ENCODE assay signal across 10 mouse cellular contexts in the genomic region with DNA sequence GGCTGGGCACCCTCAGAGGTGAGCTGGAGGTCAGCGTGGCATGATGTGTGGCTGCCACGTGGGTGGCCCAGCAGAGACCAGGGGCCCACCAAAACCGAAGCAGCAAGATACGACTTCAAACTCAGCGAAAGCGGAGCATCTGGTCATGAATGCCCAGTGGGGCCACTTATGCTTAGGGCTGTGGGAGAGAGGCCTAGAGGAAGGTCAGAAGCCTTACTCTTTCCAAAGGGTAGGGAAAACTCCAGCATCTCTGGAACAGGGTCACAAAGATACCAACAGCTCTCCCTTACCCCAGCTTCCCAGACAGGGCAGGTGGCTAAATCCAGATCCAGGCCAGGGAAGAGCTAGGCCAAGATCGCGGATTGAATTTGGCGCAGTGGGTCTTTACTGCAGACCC. TPM values are rescaled to one million over a fixed set of nuclear protein-coding genes. Genes with fewer than 3 reads are reported as not detected.
DNase-seq lines count a peak whose midpoint lies in the region; ATAC-seq lines count a peak whose summit lies in the region.
"Had no signal": no experiment of that assay in that cellular context is flagged by ENCODE, and none has a peak within 500 bp of the region (broad histone marks: within the 10 kb centered on the region; RNA-seq: fewer than 3 reads in every experiment).

No protein-coding gene starts in this region.

- no peak overlapping the region for H3K4me3 ChIP-seq in heart, embryonic 14.5 days (ENCODE audit: control insufficient read depth in 1 of 2, insufficient read depth in 1 of 2, low read depth in 1 of 2, low read length in 2 of 2)
- H3K4me3 ChIP-seq in embryonic facial prominence, embryonic 10.5 days: peak overlapping the region; percentile 86
- H3K4me3 ChIP-seq in forebrain, embryonic 16.5 days (replicated peaks; ENCODE audit: low read length): peak overlapping the region; percentile 78
- peak overlapping the region; percentile 74 for H3K4me3 ChIP-seq in midbrain, embryonic 12.5 days

- H3K9me3 ChIP-seq in heart, embryonic 14.5 days (ENCODE audit: control insufficient read depth, low read length): no peaks in the 10 kb centered on the region
- no peaks in the 10 kb centered on the region for H3K9me3 ChIP-seq in embryonic facial prominence, embryonic 10.5 days
- no peaks in the 10 kb centered on the region for H3K9me3 ChIP-seq in forebrain, embryonic 16.5 days (ENCODE audit: control insufficient read depth, low read length)
- H3K9me3 ChIP-seq in midbrain, embryonic 12.5 days: no peaks in the 10 kb centered on the region

- no peak for DNase-seq in heart, postnatal 14 days
- DNase-seq in embryonic facial prominence, embryonic 10.5 days (ENCODE audit: low spot score): no peak
- no peak for DNase-seq in right cerebral cortex, adult 2 months (ENCODE audit: low spot score in 2 of 2)
- no peak for DNase-seq in natural killer cell, adult 2 months (ENCODE audit: low spot score in 2 of 2)
- no peak for DNase-seq in frontal cortex, postnatal 14 days (ENCODE audit: low spot score in 2 of 2)
- DNase-seq: adrenal gland, postnatal 14 days; kidney, postnatal 36 days had no signal

- peak overlapping the region; percentile 86 for H3K9ac ChIP-seq in heart, embryonic 14.5 days (ENCODE audit: low read length)
- H3K9ac ChIP-seq in forebrain, embryonic 16.5 days (replicated peaks; ENCODE audit: low read depth, low read length): peak overlapping the region; percentile 96
- peak overlapping the region; percentile 95 for H3K9ac ChIP-seq in midbrain, embryonic 12.5 days (replicated peaks)

- H3K36me3 ChIP-seq in heart, embryonic 14.5 days (ENCODE audit: control insufficient read depth, insufficient read depth, low read length): peaks cover 31% of the 10 kb centered on the region
- peaks cover 65% of the 10 kb centered on the region for H3K36me3 ChIP-seq in embryonic facial prominence, embryonic 10.5 days (replicated peaks)
- H3K36me3 ChIP-seq in forebrain, embryonic 16.5 days (ENCODE audit: control insufficient read depth, insufficient read depth): peaks cover 4% of the 10 kb centered on the region; the same call in 1 of the 2 replicates
- peaks cover 30% of the 10 kb centered on the region for H3K36me3 ChIP-seq in midbrain, embryonic 12.5 days

- peaks cover 42 to 51% of the 10 kb centered on the region in 2 experiments for H3K4me1 ChIP-seq in heart, embryonic 14.5 days (ENCODE audit: control insufficient read depth in 2 of 2, insufficient read depth in 2 of 2, low read length in 2 of 2)
- H3K4me1 ChIP-seq in embryonic facial prominence, embryonic 10.5 days: peaks cover 90% of the 10 kb centered on the region
- H3K4me1 ChIP-seq in forebrain, embryonic 16.5 days (replicated peaks; ENCODE audit: control insufficient read depth, insufficient read depth, low read length): peaks cover 53% of the 10 kb centered on the region
- peaks cover 72% of the 10 kb centered on the region for H3K4me1 ChIP-seq in midbrain, embryonic 12.5 days

- intact Hi-C loops in heart, postnatal 14 days (cut with DNase I): no loop called here

- ATAC-seq in heart, embryonic 14.5 days (ENCODE audit: insufficient number of reproducible peaks, insufficient read depth, low FRiP score, low read depth): no peak
- no peak for ATAC-seq in forebrain, embryonic 16.5 days
- ATAC-seq in midbrain, embryonic 12.5 days (ENCODE audit: low FRiP score, low read depth): no peak

- H3K27ac ChIP-seq in heart, embryonic 14.5 days (replicated peaks in 1 of 2; ENCODE audit: control insufficient read depth in 1 of 2, insufficient read depth in 1 of 2, low read depth in 2 of 2, low read length in 2 of 2): peak overlapping the region; percentile 9 to 73; a peak in 3 of 4 replicates
- peak overlapping the region; percentile 99 for H3K27ac ChIP-seq in embryonic facial prominence, embryonic 10.5 days (replicated peaks)
- H3K27ac ChIP-seq in forebrain, embryonic 16.5 days (ENCODE audit: low read length): peak overlapping the region; percentile 51
- peak overlapping the region; percentile 97 for H3K27ac ChIP-seq in midbrain, embryonic 12.5 days (replicated peaks)

- no peaks in the 10 kb centered on the region for H3K27me3 ChIP-seq in heart, embryonic 14.5 days (ENCODE audit: control insufficient read depth, insufficient read depth, low read length)
- H3K27me3 ChIP-seq in embryonic facial prominence, embryonic 10.5 days (replicated peaks; ENCODE audit: low read depth, poor library complexity, severe bottlenecking): no peaks in the 10 kb centered on the region
- no peaks in the 10 kb centered on the region for H3K27me3 ChIP-seq in forebrain, embryonic 16.5 days (replicated peaks; ENCODE audit: control insufficient read depth, insufficient read depth, low read length)
- peaks cover 2% of the 10 kb centered on the region; the same call in 1 of the 2 replicates for H3K27me3 ChIP-seq in midbrain, embryonic 12.5 days

- 48% methylated on average over 9 of the region's 9 CpGs for WGBS in heart, embryonic 14.5 days
- 44% methylated on average over 9 of the region's 9 CpGs for WGBS in embryonic facial prominence, embryonic 10.5 days
- 43% methylated on average over 9 of the region's 9 CpGs for WGBS in forebrain, embryonic 16.5 days
- 33% methylated on average over 9 of the region's 9 CpGs for WGBS in midbrain, embryonic 12.5 days

- H3K4me2 ChIP-seq in heart, embryonic 14.5 days (ENCODE audit: low read length): peak overlapping the region; percentile 94
- H3K4me2 ChIP-seq in forebrain, embryonic 16.5 days (ENCODE audit: low read length): peak overlapping the region; percentile 99
- peak overlapping the region; percentile 98 for H3K4me2 ChIP-seq in midbrain, embryonic 12.5 days (replicated peaks)

RNA-seq across cellular contexts. Expression of a gene that starts 4.1 kb away (rescaled TPM):
- 59.0 and 66.4 TPM in 2 replicates for polyA plus RNA-seq in heart, embryonic 14.5 days (2014; fragmentation: Nextera tagmentation; extraction: Ambion mirVana)
- total RNA-seq in heart, postnatal 14 days (2021): 10 to 100 TPM; 62.4 to 68.8 TPM
- polyA plus RNA-seq in embryonic facial prominence, embryonic 10.5 days (2016; fragmentation: Nextera tagmentation; extraction: Ambion mirVana): 320 and 346 TPM in 2 replicates
- 221 and 249 TPM in 2 replicates for polyA plus RNA-seq in forebrain, embryonic 16.5 days (2015; fragmentation: Nextera tagmentation; extraction: Ambion mirVana)
- polyA plus RNA-seq in midbrain, embryonic 12.5 days (2016; fragmentation: Nextera tagmentation; extraction: Ambion mirVana): 343 and 348 TPM in 2 replicates

RNA-seq across cellular contexts. Expression of a gene that starts 8.6 kb away (rescaled TPM):
- polyA plus RNA-seq in heart, embryonic 14.5 days (2014; fragmentation: Nextera tagmentation; extraction: Ambion mirVana): 0.30 and 0.46 TPM in 2 replicates
- total RNA-seq in heart, postnatal 14 days (2021): under 1 TPM in 1 of 2 experiments, not detected in 1; 0.10 TPM
- 0.16 and 0.55 TPM in 2 replicates for polyA plus RNA-seq in embryonic facial prominence, embryonic 10.5 days (2016; fragmentation: Nextera tagmentation; extraction: Ambion mirVana)
- 0.48 and 0.72 TPM in 2 replicates for polyA plus RNA-seq in forebrain, embryonic 16.5 days (2015; fragmentation: Nextera tagmentation; extraction: Ambion mirVana)
- polyA plus RNA-seq in midbrain, embryonic 12.5 days (2016; fragmentation: Nextera tagmentation; extraction: Ambion mirVana): 0.71 and 0.79 TPM in 2 replicates
- total RNA-seq: adrenal gland, postnatal 14 days had no signal

RNA-seq across cellular contexts. Expression of a gene that starts 9.7 kb away (rescaled TPM):
- polyA plus RNA-seq in heart, embryonic 14.5 days (2014; fragmentation: Nextera tagmentation; extraction: Ambion mirVana): 55.9 and 57.5 TPM in 2 replicates
- total RNA-seq in heart, postnatal 14 days (2021): 10 to 100 TPM; 21.9 to 22.0 TPM
- 40.1 and 40.4 TPM in 2 replicates for polyA plus RNA-seq in embryonic facial prominence, embryonic 10.5 days (2016; fragmentation: Nextera tagmentation; extraction: Ambion mirVana)
- polyA plus RNA-seq in forebrain, embryonic 16.5 days (2015; fragmentation: Nextera tagmentation; extraction: Ambion mirVana): 72.3 and 81.9 TPM in 2 replicates
- 34.1 and 36.5 TPM in 2 replicates for polyA plus RNA-seq in midbrain, embryonic 12.5 days (2016; fragmentation: Nextera tagmentation; extraction: Ambion mirVana)

RNA-seq across cellular contexts. Expression of a gene that starts 9.9 kb away (rescaled TPM):
- polyA plus RNA-seq in heart, embryonic 14.5 days (2014; fragmentation: Nextera tagmentation; extraction: Ambion mirVana): 6.6 and 7.1 TPM in 2 replicates
- total RNA-seq in heart, postnatal 14 days (2021): 1 to 10 TPM; 6.8 to 8.9 TPM
- polyA plus RNA-seq in embryonic facial prominence, embryonic 10.5 days (2016; fragmentation: Nextera tagmentation; extraction: Ambion mirVana): 6.0 and 6.4 TPM in 2 replicates
- polyA plus RNA-seq in forebrain, embryonic 16.5 days (2015; fragmentation: Nextera tagmentation; extraction: Ambion mirVana): 6.2 and 7.7 TPM in 2 replicates
- 4.2 and 4.7 TPM in 2 replicates for polyA plus RNA-seq in midbrain, embryonic 12.5 days (2016; fragmentation: Nextera tagmentation; extraction: Ambion mirVana)

RNA-seq across cellular contexts. Expression of a gene that starts 18.6 kb away (rescaled TPM):
- 21.8 TPM in 2 replicates for polyA plus RNA-seq in heart, embryonic 14.5 days (2014; fragmentation: Nextera tagmentation; extraction: Ambion mirVana)
- 10 to 100 TPM; 19.3 to 20.3 TPM for total RNA-seq in heart, postnatal 14 days (2021)
- 77.5 and 83.8 TPM in 2 replicates for polyA plus RNA-seq in embryonic facial prominence, embryonic 10.5 days (2016; fragmentation: Nextera tagmentation; extraction: Ambion mirVana)
- 53.6 and 62.5 TPM in 2 replicates for polyA plus RNA-seq in forebrain, embryonic 16.5 days (2015; fragmentation: Nextera tagmentation; extraction: Ambion mirVana)
- 47.1 and 51.4 TPM in 2 replicates for polyA plus RNA-seq in midbrain, embryonic 12.5 days (2016; fragmentation: Nextera tagmentation; extraction: Ambion mirVana)

Comparison
In these comparisons a context has a peak if more than half of its experiments do, and no peak if none do; other contexts are left out.
1. H3K27ac ChIP-seq: peak in every context shown above with its lines; median percentile 99 in embryonic facial prominence, embryonic 10.5 days; 97 in midbrain, embryonic 12.5 days; 51 in forebrain, embryonic 16.5 days; 41 in heart, embryonic 14.5 days.
2. H3K4me3 ChIP-seq: peak in embryonic facial prominence, embryonic 10.5 days (single experiment), forebrain, embryonic 16.5 days (single experiment) and midbrain, embryonic 12.5 days (single experiment); none in heart, embryonic 14.5 days (0 of 2).
3. Peak in every context shown above with its lines, with median percentiles within 50 percentile points of each other: H3K4me2 ChIP-seq and H3K9ac ChIP-seq.